Mouse (Mus musculus): ENCODE results near the gene Acsbg1. TPM values are rescaled to one million over a fixed set of nuclear protein-coding genes. Genes with fewer than 3 reads are reported as not detected.
A peak's percentile ranks its signal among the peaks of the same experiment; 100 is the strongest.
"Not testable (repeated sequence)": the region's sequence is repeated elsewhere in the genome, so short reads cannot be mapped to it uniquely, and the experiment has no call there.

Gene Acsbg1
- total RNA-seq, 2 experiments from 2014 or later, result 105 to 213 TPM

DNA sequence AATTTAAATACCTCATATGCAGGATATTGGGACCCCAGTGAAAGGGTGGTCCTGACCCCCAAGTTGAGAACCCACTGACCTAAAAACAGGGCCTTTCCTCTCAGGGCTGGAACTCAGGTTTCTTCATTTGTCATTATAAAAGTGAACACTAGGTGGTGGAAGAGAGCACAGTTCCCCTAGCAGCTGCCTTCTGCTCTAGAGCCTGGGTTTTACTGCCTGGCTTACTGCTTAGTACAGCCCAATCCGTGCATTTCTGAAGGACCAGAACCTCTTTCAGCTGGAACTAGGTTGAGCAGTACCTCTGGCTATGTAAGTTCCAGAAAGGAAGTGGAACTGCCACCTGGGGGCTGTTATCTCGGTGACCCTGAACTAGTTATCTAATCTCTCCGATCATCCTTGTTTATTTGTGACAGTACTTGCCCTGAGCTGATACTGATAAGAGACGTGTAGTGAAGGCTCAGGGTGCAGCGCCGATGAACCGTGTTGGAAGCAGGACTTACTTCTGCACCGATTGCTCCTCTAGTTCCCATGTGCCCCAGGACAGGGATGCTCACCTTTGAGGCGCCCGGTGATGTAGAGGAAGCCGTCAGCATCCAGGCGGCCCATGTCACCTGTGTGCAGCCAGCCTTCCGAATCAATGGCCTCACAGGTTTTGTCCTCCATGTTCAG lies 47.4 kb downstream of the Acsbg1 start:
- DNase-seq, result peak in 1 of 2 experiments; percentile 31

DNA sequence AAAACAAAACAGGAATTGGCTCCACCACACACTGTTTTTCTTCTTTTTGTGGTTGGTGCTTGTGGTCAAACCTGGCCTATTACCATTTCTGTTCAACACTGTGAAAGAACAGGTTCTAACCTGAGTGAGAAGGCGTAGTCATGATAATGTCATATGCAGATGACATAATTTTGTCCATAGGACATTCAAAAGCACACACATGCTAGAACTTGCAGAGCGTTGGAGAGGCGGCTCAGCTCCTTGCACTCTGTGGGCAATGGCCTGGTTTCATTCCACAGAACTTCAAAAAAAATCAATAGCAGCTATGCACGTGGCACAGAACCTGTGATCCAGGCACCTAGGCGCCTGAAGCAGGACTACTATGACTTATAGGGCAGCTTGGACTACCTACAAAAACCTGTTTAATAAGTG lies 48.9 kb downstream of the Acsbg1 start:
- DNase-seq, result no peak

DNA sequence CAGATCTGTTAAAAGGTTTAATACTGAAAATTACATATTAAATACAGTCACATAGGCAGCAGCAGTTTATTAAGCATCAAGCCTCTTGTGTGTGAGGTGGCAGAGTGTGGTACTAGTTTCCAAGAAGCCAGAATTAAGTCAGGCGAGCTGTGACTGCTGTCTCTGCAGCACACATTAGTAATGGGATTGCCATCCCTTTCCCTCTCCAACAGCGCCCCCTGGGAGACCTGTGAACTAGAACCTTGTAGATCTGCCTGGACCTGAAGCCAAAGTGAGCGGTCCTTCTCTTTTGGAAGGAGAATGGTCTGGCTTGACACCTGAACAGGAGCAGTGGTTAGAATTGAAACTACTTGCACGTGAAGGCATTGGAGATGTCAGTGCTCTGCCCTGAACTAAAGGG lies 56.8 kb downstream of the Acsbg1 start:
- peak; percentile 78 to 86 for DNase-seq

GRCm38 (mm10) chr9:54604131-54604654 lies 57.5 kb downstream of the Acsbg1 start:
- DNase-seq, result peak; percentile 48 to 53

DNA sequence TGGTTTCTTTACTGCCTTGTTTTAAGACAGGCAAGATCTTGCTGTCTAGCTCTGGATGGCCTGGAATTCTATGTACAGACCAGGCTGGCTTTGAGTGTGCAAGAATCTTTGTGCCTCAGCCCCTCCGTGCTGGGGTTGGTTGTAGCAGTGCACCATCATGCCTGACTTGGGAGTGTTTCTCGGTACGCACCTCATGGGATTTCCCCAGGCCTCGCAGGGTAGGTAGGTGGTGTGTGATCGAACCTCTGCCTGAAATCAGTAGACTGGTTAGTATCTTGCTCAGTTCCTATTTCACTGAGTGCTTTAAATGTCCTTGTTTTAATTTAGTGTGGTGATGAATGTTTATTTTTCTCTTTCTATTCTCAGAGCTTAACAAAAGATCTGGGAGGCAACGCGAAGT lies 58.8 kb downstream of the Acsbg1 start:
- no peak for DNase-seq

- DNase-seq, result no peak
Measured at GRCm38 (mm10) chr9:54602386-54602785, 59.3 kb downstream of the Acsbg1 start.

GRCm38 (mm10) chr9:54596752-54597465 lies 64.8 kb downstream of the Acsbg1 start:
- no peak for DNase-seq

DNA sequence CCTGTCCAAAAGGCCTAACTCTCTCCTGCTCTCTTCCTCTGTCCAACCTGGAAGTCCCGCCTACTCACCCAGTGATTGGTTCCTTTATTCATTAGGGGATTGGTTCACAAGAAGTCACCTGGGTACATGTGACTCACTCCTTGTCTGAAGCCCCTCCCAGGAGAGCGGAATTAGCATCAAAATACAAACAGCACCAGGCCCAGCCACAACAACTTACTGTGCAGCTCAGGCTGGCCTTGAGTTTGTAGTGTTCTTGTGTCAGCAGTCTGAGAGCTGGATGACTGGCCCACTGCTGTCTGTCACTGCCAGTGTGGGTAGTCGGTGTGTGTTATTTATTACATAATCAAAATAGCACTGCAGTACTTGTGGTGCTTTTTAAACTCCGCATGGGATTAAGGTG lies 68.0 kb downstream of the Acsbg1 start:
- peak; percentile 46 to 62 for DNase-seq

DNA sequence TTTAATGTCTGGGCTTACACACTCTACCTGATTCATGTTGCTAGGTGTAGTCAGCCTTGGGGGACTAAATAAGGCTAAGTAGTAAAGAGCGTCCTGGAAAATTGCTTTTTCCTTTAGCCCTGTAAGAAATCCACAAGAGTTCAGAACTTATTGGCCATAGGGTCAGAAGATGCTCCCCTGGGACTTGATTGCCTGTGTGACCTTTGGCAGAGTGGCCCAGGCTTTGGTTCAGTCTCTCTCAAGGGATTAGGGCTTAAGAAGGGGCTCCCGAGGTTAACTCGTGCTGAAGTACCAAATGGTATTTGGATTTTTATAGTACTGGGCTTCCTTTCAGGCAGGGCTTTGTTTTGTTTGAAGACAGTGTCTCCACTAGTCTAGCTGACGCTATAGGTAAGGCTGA lies 73.8 kb downstream of the Acsbg1 start:
- DNase-seq, result peak in 1 of 2 experiments; percentile 21

DNA sequence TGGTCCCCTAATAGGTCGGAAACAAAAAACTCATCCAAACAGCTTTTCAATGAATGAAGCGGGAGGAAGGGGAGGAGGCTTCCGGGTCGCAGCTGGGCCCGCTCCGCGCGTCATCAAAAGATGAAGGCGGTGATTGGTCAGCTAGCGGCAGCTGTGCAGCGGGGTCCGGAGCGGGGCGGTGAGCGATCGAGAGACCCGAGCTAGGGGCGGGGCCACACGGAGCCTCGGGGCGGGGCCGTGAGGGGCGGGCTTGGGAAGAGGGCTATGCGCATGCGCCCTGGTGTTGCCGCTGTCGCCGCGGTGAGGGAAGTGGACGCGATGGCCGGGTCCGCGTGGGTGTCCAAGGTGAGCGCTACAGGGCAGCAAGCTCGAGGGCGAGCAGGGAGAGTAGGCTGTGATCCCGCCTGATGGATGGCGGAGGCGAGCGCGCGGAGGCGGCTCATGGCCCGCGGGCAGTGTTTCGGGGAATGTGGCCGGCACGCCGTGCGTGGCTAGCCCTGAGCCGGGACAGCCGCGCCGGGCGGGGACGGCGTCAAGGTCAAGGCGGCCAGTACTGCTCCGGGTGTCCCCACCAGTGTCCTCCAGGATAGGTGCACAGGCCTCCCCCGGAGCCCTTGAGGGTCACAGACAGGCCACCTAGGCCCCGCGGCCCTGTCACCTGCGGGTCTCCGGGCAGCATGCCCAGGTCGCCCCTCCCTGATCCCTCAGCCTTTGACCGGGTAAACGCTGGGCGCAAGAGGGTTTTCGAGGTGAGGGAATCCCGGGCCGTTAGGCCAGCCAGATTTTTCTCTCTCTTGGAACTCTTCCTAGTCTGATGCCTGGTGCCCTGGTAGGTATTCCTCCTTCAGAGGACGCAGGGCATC lies 75.2 kb downstream of the Acsbg1 start, which contains the start of gene Idh3a:
Idh3a (plus strand) TSS at position 136 of the 863 bp plus-strand sequence.
- peak; percentile 99 to 100 for DNase-seq

- DNase-seq, result no peak
Measured at GRCm38 (mm10) chr9:54585839-54586198, 75.9 kb downstream of the Acsbg1 start.

- not testable (repeated sequence) for DNase-seq
Measured at GRCm38 (mm10) chr9:54584127-54584526, 77.5 kb downstream of the Acsbg1 start.

- no peak for DNase-seq
Measured at GRCm38 (mm10) chr9:54583712-54584111, 78.0 kb downstream of the Acsbg1 start.

- no peak for DNase-seq
Measured at GRCm38 (mm10) chr9:54571130-54571839, 90.4 kb downstream of the Acsbg1 start.

GRCm38 (mm10) chr9:54568732-54569131 lies 92.9 kb downstream of the Acsbg1 start:
- no peak for DNase-seq

DNA sequence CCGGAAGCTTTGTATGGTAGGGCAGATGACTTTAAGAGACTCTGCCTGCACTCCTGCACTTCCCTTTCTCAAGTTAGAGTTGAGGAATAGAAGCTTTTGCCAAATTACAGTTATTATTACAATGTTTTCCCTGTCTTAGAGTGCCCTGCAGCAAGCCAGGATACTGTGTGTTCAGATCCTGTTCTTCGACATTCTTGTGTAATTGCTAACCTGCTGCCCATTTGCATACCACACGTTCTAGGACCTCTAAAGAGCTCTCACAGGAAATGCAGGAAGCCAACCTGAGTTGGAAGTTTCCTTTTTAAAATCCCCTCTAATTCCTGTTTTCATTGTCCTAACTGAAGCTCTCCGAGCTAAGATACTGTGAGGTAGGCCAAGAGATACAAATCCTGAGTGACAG lies 94.7 kb downstream of the Acsbg1 start:
- no peak for DNase-seq

DNA sequence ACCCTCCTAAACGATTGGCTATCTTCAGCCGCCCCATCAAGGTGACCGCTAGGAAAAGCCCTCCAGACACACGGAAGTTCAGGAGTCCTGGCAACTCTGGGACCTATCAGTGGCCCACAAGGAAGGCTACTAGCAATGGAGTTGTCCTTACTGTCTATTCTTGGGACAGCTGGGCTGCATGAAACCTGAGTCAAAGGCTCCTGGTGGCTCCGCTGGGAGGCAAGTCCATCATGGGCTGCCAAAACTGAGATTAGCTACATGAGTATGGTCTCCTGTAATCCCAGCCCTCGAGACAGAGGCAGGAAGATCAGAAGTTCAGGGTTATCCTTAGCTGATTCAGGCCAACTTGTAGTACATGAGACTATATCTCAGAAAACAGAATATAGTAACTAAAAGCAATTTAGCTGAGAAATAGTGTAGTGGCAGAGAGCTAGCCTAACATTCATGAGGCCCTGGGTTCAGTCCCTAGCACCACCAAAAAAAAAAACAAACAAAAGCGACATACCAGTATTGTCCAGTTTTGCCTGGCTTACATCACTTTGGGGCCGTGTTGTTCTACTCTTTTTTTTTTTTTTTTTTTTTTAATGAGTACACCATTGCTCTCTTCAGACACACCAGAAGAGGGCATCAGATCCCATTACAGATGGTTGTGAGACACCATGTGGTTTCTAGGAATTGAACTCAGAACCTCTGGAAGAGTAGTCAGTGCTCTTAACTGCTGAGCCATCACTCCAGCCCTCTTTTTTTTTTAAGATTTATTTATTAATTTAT lies 100.7 kb downstream of the Acsbg1 start:
- no peak for DNase-seq

- DNase-seq, result peak; percentile 93 to 94
Measured at GRCm38 (mm10) chr9:54559771-54560471, 101.7 kb downstream of the Acsbg1 start, which contains the start of gene Cib2. Gene Cib2, minus strand, starts transcription at chr9:54560218.

- DNase-seq, result no peak
Measured at GRCm38 (mm10) chr9:54558731-54559130, 102.9 kb downstream of the Acsbg1 start.

DNA sequence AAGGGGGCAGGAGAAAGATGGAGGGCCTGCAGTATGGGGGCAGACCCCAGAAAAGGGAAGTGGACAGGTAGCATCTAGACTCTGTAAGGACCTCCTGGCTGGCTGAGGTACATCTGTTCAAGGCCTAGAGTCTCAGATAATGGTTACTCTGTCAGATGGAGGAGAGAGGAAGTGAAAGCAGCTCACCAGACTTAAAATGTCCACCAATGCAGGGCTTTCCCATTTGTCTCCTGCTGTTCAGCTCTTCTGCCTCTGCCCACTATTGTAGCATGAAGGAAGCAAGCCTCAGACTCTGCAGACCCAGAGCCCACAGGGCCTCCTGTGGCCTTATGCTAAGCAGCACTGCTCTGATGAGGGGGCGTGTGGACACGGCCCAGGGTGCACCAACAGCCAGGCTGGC lies 106.6 kb downstream of the Acsbg1 start:
- DNase-seq, result no peak
